Mouse (Mus musculus) left cerebral cortex, adult 6 months (tissue): ENCODE measurements around the gene Sertm1. TPM values are rescaled to one million over a fixed set of nuclear protein-coding genes. Genes with fewer than 3 reads are reported as not detected.

ENCODE experiments used
- long read RNA-seq, 2 experiments: library from polyadenylated mRNA; unstranded; transcript quantifications; one replicate each; pipeline ENCODE4 v2.0.0; 2019 to 2020
- polyA plus RNA-seq: library from polyadenylated mRNA; unstranded; fragments of <200 nt; fragmentation: Nextera tagmentation; gene quantifications from 2 replicates; pipeline ENCODE4 v1.2.3, GENCODE M21; 2021

Sertm1 gene
- polyA plus RNA-seq = 1.8 and 2.5 TPM in 2 replicates
- long read RNA-seq, experiment 1, partial matches to known transcripts = 0 of 1 reads
- long read RNA-seq, experiment 1, other reads (novel, unspliced or antisense) = 1 of 1 reads
- long read RNA-seq, experiment 2, partial matches to known transcripts = 0 of 3 reads
- long read RNA-seq, experiment 2, other reads (novel, unspliced or antisense) = 3 of 3 reads

DNA sequence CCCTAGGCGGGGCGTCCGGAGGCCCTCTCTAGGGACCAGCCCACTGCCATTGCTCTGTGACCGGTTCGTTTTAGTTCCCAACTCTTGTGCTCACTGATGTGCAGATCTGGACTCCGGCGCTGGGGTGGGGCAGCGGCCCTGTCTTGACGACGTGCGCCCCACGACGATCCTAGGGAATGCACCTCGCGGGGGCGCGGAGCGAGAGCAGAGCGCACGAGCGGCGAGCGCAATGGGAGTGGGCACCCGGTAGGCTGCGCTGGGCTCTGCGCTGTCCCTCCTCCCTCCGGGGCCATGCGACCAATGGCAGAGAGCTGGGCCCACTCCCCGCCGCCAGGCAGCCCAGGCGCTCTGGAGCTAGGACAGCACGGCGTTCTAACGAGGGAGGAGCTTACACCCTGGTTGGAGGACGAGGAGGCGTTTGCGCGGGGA lies at the start of gene Sertm1:
Gene Sertm1 (minus strand): TSS at position 245 of the 429 bp plus-strand sequence.

Other genes starting within 250 kb of the Sertm1 start
- 10.9 and 12.3 TPM in 2 replicates for gene Supt20, start 223.1 kb downstream of the Sertm1 start, polyA plus RNA-seq
- gene Gm21958, start 201.5 kb downstream of the Sertm1 start, polyA plus RNA-seq = not detected in 2 replicates
- gene Exosc8, start 180.5 kb downstream of the Sertm1 start, polyA plus RNA-seq = 25.9 and 30.1 TPM in 2 replicates
- 37.1 and 41.3 TPM in 2 replicates for gene Alg5, start 180.3 kb downstream of the Sertm1 start, polyA plus RNA-seq
- gene Smad9, start 160.3 kb downstream of the Sertm1 start, polyA plus RNA-seq = 2.5 and 2.6 TPM in 2 replicates
- gene Rfxap, start 108.1 kb downstream of the Sertm1 start, polyA plus RNA-seq = 4.9 and 37.4 TPM in 2 replicates
- gene Ccna1, start 139.6 kb upstream of the Sertm1 start, polyA plus RNA-seq = 1.0 and 1.6 TPM in 2 replicates
- 17.7 and 19.0 TPM in 2 replicates for gene Spg20, start 196.2 kb upstream of the Sertm1 start, polyA plus RNA-seq
- gene Ccdc169, start 221.5 kb upstream of the Sertm1 start, polyA plus RNA-seq = not detected in 2 replicates